Mouse (Mus musculus): ENCODE measurements around the gene F13a1.

Gene F13a1

DNA sequence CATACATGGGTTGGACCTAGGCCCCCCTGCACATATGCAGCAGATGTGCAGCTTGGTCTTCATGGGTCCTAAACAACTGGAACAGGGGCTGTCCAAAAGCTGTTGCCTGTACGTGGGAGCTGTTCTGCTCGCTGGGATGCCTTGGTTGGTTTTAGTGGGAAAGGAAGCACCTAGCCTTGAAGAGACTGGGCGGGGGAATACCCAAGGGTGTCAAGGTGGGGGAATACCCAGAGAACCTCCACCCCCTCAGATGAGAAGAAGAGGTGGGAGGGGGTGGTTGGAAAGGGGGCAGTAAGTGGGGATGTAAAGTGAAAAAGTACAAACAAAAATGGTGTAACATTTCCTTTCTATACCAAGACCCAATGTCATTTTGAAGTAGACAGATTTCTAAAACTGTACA is 95.1 kb downstream of the F13a1 start:
- in situ Hi-C loops (cut with MboI, MseI) = no loop called here

- in situ Hi-C loops (cut with MboI, MseI) = no loop called here
Measured at GRCm38 (mm10) chr13:36953676-36954075, 96.4 kb downstream of the F13a1 start.

DNA sequence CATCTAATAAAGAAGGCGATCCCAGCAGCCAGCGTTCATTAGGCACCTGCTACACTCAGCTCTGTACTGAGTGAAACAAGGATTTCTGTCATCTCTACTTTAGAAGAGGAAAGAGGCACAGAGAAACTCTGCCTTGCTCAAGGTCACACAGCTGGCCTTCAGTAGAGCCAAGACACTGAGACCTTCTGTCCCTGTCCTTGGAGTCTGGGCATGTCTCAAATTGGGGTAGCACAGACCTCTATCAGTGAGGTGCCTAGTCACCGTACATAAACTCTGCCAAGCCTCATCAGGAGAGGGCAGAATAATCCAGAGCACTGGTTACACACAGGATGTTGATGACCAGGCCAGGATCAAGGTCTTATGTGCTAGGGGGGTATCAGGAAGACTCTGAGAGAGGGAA is 108.2 kb downstream of the F13a1 start:
- in situ Hi-C loops (cut with MboI, MseI) = loop anchor here (5.0 to 10.0 kb wide), 2 partner anchors 70 to 127 kb away; no protein-coding TSS in a partner anchor

DNA sequence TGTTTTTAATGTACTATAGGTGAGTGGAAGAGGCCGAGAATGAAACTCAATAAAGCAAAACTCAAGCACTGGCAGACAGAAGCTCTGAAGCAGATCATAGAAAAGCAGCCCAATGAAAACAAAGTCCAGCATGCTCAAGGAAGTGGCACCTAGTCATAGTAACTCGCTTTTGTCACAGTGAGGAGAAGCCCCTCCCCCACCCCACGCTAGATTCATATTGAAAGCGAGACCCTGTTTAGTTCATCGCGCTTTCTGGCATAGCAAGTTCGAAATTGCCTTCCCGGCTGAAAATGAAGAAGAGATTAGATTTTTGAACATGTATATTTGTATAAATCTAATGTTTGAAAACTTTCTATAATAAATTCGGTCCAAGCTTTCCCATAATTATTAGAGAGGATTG is 118.0 kb downstream of the F13a1 start:
- in situ Hi-C loops (cut with MboI, MseI) = no loop called here

- in situ Hi-C loops (cut with MboI, MseI) = no loop called here
Measured at GRCm38 (mm10) chr13:36919737-36920136, 130.3 kb downstream of the F13a1 start.

DNA sequence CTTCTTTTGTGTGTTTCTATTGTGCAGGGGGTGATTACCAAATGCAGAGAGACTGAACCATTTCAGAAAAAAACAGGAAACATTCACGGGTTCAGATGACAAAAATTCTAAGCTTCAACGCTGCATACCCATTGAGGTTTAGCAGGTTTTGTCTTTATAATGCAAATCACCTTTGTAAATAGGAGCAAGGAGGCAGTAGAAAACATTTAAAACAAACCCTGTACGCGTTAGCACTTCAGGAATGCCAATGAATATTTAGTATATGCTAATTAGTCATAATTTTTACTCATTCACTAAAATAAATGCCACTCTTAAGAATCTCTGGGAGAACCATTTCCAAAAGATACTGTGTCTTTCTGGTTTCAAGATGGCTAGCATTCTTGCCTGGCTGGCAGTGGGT is 146.2 kb downstream of the F13a1 start:
- in situ Hi-C loops (cut with MboI, MseI) = no loop called here

DNA sequence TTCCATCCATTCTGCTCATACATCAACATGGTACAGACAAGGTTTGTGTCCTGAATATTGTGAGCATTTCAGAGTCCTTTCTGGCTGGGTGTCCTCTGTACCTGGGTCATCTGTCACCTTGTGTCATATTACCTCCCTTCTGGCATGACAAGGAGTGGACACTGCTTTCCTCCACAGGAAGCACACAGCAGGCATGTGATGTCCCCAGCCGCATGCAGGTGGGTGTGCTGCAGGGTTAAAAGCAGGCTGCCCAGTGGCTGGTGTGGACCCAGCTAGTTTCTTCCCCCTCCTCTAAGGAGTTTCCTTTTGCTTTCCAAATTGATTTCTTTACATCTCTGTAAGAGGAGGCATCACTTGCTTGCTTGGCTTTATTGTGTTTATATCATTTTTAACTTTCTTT is 146.6 kb downstream of the F13a1 start:
- in situ Hi-C loops (cut with MboI, MseI) = no loop called here

GRCm38 (mm10) chr13:36901603-36902002 is 148.4 kb downstream of the F13a1 start:
- in situ Hi-C loops (cut with MboI, MseI) = no loop called here

- in situ Hi-C loops (cut with MboI, MseI) = no loop called here
Measured at GRCm38 (mm10) chr13:36901016-36901415, 149.0 kb downstream of the F13a1 start.

DNA sequence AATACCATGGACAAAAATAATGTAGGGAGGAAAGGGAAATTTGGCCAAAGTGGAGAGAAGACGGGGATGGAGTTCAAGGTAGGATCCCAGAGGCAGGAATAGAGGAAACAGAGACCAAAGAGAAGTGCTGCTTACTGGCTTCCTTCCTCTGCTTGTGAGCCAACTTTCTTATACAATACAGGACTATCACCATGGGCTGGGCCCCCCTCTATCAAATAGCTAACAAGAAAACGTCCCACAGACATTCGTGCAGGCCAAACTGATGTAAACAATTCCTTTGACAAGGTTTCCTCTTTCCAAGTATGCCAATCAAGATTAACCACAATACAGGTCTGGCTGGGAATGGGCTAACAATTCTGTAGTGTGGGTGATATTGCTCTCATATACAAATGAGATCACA is 154.0 kb downstream of the F13a1 start:
- in situ Hi-C loops (cut with MboI, MseI) = no loop called here

GRCm38 (mm10) chr13:36893762-36894161 is 156.3 kb downstream of the F13a1 start:
- in situ Hi-C loops (cut with MboI, MseI) = no loop called here

GRCm38 (mm10) chr13:36892216-36892615 is 157.8 kb downstream of the F13a1 start:
- in situ Hi-C loops (cut with MboI, MseI) = no loop called here

DNA sequence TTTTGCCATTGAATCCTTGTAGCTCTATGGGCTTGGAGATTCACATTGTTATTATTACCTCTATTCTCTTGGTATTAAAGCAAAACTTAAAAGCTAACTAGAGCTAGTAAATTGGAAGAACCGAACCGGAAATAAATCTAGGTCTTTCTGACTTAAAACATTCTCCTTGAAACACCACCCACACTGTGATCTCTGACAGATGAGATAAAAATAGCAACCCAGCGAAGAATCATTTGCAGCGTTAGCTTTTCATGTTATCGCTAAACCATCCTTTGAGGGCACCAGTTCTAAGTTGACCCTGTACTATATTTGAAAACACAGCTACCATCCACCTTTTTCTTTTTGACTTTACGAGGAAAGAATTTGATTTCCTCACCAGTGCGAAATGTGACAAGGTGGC is 164.1 kb downstream of the F13a1 start:
- in situ Hi-C loops (cut with MboI, MseI) = loop anchor here (5.0 to 10.0 kb wide), 2 partner anchors 79 to 1161 kb away; no protein-coding TSS in a partner anchor

- in situ Hi-C loops (cut with MboI, MseI) = no loop called here
Measured at GRCm38 (mm10) chr13:36839111-36839510, 210.9 kb downstream of the F13a1 start.
